Comparison of ENCODE assay signal across 8 mouse cellular contexts in the genomic region with DNA sequence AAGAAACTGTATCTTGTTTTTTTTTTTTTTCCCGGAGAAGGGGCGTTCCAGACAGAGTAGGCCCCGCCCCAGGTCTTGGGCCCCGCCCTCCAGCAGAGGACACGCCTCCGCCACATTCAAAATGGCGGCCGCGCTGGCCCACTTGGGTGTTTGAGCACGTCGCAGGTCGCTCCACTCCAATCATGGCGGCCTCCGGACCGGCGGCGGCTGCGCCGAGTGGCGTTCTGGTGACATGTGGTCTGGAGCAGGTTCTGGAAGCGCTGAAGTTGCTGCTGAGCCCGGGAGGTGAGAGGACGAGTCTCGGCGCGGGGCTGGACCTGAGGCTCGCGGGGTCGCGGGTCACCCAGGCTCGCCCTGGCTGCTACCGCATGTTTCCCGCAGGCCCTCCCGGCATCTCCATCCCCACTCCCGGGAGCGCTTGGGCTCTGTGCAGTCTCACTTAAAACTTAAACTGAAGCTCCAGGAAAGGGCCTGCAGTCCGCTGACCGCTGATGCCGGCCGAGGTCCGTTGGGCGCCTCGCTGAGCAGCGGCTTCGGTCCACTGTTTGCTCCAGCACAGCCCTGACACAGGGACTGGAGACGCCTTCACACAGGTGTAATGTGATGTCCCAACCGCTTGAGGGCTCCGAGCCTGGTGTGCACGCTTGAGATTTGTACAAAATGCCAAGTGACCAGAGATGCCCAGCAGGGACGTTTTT. TPM values are rescaled to one million over a fixed set of nuclear protein-coding genes. Genes with fewer than 3 reads are reported as not detected.
A peak's percentile ranks its signal among the peaks of the same experiment; 100 is the strongest.
DNase-seq lines count a peak whose midpoint lies in the region; ATAC-seq and TF ChIP-seq lines count a peak whose summit lies in the region.

Tango6 (plus strand) TSS at position 98 of the 698 bp plus-strand sequence.

- CTCF ChIA-PET in Patski (lab: Charles Lee) = interaction anchor here (1.8 kb wide), 1 partner anchor 11 kb away, joined by 6 read pairs; no protein-coding TSS in a partner anchor

- peak within 1 kb of the TSS; percentile 82 for H3K4me3 ChIP-seq in hindbrain, embryonic 14.5 days (replicated peaks; ENCODE audit: low read length)

- no peaks in the 10 kb centered on the region for H3K9me3 ChIP-seq in hindbrain, embryonic 14.5 days (ENCODE audit: control insufficient read depth, low read length)

- peak; percentile 27 for DNase-seq in Patski (ENCODE audit: low read depth, low spot score)
- DNase-seq in cerebellum, postnatal 14 days = peak; percentile 94 to 95
- DNase-seq in frontal cortex, postnatal 25 days (ENCODE audit: low spot score in 2 of 2) = peak; percentile 79 to 88
- DNase-seq in hindbrain, embryonic 14.5 days (ENCODE audit: low spot score) = peak; percentile 87
- peak; percentile 80 for DNase-seq in left cerebral cortex, adult 11 months (ENCODE audit: low spot score)
- peak; percentile 93 to 94 for DNase-seq in lung, postnatal 4 days
- DNase-seq in retina, postnatal 7 days (ENCODE audit: low read depth, low spot score) = peak; percentile 84
- DNase-seq in urinary bladder, adult 2 months (ENCODE audit: low spot score) = peak; percentile 85

- H3K4me1 ChIP-seq in hindbrain, embryonic 14.5 days (replicated peaks; ENCODE audit: control insufficient read depth, insufficient read depth, low read length) = no peaks in the 10 kb centered on the region

- POLR2A ChIA-PET in Patski (lab: Charles Lee) = interaction anchor here (0.6 kb wide), 1 partner anchor 172 kb away, joined by 5 read pairs; no protein-coding TSS in a partner anchor

- peak within 1 kb of the TSS; percentile 92 for H3K27ac ChIP-seq in hindbrain, embryonic 14.5 days

- H3K4me2 ChIP-seq in hindbrain, embryonic 14.5 days (replicated peaks) = peak within 1 kb of the TSS; percentile 56

- no peaks in the 10 kb centered on the region for H3K27me3 ChIP-seq in Patski
- H3K27me3 ChIP-seq in hindbrain, embryonic 14.5 days (ENCODE audit: control insufficient read depth, insufficient read depth, low read length) = no peaks in the 10 kb centered on the region

- peak within 1 kb of the TSS; percentile 87 for H3K9ac ChIP-seq in hindbrain, embryonic 14.5 days

- no peaks in the 10 kb centered on the region for H3K36me3 ChIP-seq in hindbrain, embryonic 14.5 days (replicated peaks; ENCODE audit: control insufficient read depth, insufficient read depth)

- under 1% methylated on average over 50 of the region's 50 CpGs for WGBS in hindbrain, embryonic 14.5 days

- TF ChIP-seq CTCF in Patski (IDR thresholded peaks at IDR 0.05) = peak; percentile 87

- in situ Hi-C loops in Patski (cut with MboI; ENCODE audit: low pct_unique_long_range_greater_than_20kb) = no loop called here

- ATAC-seq in Patski = peak; percentile 95
- peak; percentile 94 for ATAC-seq in hindbrain, embryonic 14.5 days (ENCODE audit: low FRiP score)

RNA-seq across cellular contexts. Expression of gene Tango6, which starts in this region (rescaled TPM):
- polyA plus RNA-seq in Patski (2021) = 10.3 TPM
- polyA plus RNA-seq in hindbrain, embryonic 14.5 days (2014; fragmentation: Nextera tagmentation; extraction: Ambion mirVana) = 4.7 and 5.5 TPM in 2 replicates
- polyA plus RNA-seq in urinary bladder, adult 2 months (2012; rRNA removed) = 4.4 and 5.0 TPM in 2 replicates

Comparison
In these comparisons a context has a peak if more than half of its experiments do, and no peak if none do; other contexts are left out.
1. Peak in every context shown above with its lines: DNase-seq, ATAC-seq, H3K4me3 ChIP-seq and H3K27ac ChIP-seq.
2. DNase-seq: peak in every context shown above with its lines; median percentile 94 in cerebellum, postnatal 14 days; 94 in lung, postnatal 4 days; 87 in hindbrain, embryonic 14.5 days; 85 in urinary bladder, adult 2 months; 84 in retina, postnatal 7 days; 84 in frontal cortex, postnatal 25 days; 80 in left cerebral cortex, adult 11 months; 27 in Patski.